Mouse (Mus musculus): ENCODE measurements around the gene Bhlhb9.

DNA sequence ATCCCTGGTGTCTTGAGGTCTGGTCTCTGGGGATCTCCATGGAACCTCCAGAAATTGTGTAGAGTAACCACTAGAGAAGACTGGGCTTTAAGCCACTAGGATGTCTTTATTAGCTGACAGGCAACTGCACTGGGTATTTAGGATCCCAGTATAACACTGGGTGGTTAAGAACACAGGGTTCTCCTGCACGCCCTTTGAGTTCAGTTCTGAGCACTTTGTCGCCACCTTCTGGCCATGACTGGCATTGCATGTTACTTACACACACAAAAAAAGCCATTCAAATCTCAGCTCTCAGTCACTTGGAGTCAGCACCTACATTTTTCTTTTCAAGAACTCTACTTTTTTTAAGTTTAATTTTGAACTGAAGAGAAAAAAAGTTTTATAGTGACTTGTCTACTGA, 44.6 kb upstream of the Bhlhb9 start:
- no peak for TF ChIP-seq CTCF (IDR thresholded peaks at IDR 0.05; ENCODE audit: borderline replicate concordance, control insufficient read depth, extremely low read depth, insufficient read depth, low read length, poor library complexity)
- no peak for TF ChIP-seq POLR2A (IDR thresholded peaks at IDR 0.05; ENCODE audit: control insufficient read depth, extremely low read depth, insufficient read depth, low read length, poor library complexity)
